Mouse (Mus musculus) Patski (cell line): Measurements from ENCODE around the gene Spag8. TPM values are rescaled to one million over a fixed set of nuclear protein-coding genes. Genes with fewer than 3 reads are reported as not detected.

Source experiments
- ATAC-seq: fragments of 100-300 bp; one replicate; pipeline ENCODE4 v1.8.0; 2021
- CTCF ChIA-PET: fragments of 350-600 bp; sonication (Branson Sonifier 250); formaldehyde crosslinking; loops from one replicate; lab custom pipeline; 2022; ENCODE audit warnings: inconsistent platforms; lab: Charles Lee
- POLR2A ChIA-PET: fragments of 350-600 bp; sonication (Branson Sonifier 250); formaldehyde crosslinking; loops from one replicate; lab custom pipeline; 2022; ENCODE audit warnings: antibody characterized with exemption, inconsistent platforms; lab: Charles Lee
- DNase-seq: peaks from one replicate; pipeline ENCODE4 v3.0.0-alpha.2; 2011; ENCODE audit warnings: low read depth, low spot score
- H3K27me3 ChIP-seq: fragments of 371-371 bp; one replicate; pipeline ENCODE4 v1.5.1; 2021
- CTCF ChIP-seq: fragments of 100-300 bp; IDR thresholded peaks from one replicate; pipeline ENCODE4 v1.5.1; 2021
- in situ Hi-C: fragments of 300-500 bp; cut with MboI; formaldehyde crosslinking; loops from 3 replicates; pipeline ENCODE4 v1.11.1; 2018; ENCODE audit warnings: low pct_unique_long_range_greater_than_20kb, mixed read lengths
- polyA plus RNA-seq: library from polyadenylated mRNA; unstranded; gene quantifications from one replicate; pipeline ENCODE4 v1.2.3, GENCODE M21; 2021

The Spag8 gene
- polyA plus RNA-seq, 1 experiment from 2014 or later, result 0.50 TPM

DNA sequence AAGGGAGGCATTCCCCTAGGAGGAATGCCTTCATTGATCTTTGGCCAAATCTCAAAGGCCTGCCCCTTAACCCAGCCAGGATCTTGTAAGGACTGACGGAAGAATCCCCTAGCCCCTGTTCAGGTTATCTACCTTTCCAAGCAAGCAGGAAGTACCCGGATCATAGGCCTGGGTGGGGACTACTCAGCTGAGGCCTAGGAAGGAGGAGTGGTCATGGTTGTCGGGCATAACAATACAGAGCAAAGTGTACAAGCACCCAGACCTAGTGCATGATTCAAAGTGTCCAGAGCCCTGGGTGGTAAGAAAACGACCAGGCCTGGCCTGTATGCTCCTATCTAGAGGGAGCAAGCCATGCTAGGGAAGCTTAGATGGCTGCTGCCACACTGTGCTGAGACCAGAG, 22.2 kb upstream of the Spag8 start:
- no peak for TF ChIP-seq CTCF
- ChIA-PET POLR2A (no interaction called here), CTCF (interaction anchor here (1.4 kb wide), 1 partner anchor 36 kb away, joined by 7 read pairs; no protein-coding TSS in a partner anchor)
- DNase-seq, result no peak
- H3K27me3 ChIP-seq, result no peaks in the 10 kb centered on the region
- in situ Hi-C loops, result no loop called here
- no peak for ATAC-seq

DNA sequence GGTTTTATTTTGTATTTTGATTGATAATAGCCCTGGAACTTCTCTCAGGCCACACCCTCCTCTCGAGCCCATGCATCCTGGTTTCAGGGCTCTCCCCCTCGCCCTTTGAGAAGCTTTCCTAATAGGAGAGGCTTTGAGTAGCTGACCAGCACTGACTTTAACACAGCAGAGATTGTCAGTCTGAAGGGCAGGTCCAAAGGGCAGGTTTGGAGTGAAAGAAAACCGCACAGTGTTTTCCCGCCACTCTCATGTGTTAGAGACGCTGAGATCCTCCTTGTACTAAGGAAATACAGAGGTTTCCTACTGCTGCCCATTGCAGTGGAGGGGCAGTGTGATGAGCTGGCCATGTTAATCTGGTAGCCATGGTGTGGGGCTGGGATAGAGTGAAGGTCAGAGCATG, 21.6 kb upstream of the Spag8 start:
- ATAC-seq (no peak), DNase-seq (no peak)
- ChIA-PET CTCF (interaction anchor here (1.4 kb wide), 1 partner anchor 37 kb away, joined by 7 read pairs; no protein-coding TSS in a partner anchor), POLR2A (no interaction called here)
- in situ Hi-C loops, result loop anchor here (5.0 kb wide), 1 partner anchor 37 kb away; the partner anchor contains the start of gene Olfr71
- H3K27me3 ChIP-seq, result no peaks in the 10 kb centered on the region
- no peak for TF ChIP-seq CTCF

DNA sequence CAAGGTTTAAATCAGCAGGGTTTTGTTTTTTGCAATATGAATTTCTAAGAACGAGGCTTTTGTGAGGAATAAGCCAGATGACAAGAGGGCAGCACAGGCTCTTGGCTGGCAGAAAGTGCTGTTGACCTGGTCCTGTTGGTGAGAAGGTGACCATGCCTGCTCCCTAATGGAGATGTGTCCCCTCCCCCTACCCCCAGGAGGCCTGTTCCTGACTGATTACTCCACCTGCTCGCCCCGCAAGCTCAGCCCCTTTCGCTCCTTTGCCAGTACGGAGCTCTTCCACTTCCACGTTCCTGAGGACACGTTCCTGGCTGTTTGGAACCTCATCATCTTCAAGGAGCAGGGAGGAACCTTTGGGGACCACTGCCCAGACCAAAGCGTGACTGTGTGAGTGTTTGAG, 20.3 kb upstream of the Spag8 start:
- in situ Hi-C loops, result loop anchor here (5.0 kb wide), 1 partner anchor 39 kb away; the partner anchor contains the start of gene Olfr71
- CTCF ChIA-PET, result interaction anchor here (0.9 to 4.3 kb wide), 2 partner anchors 33 to 38 kb away, joined by 3 to 32 read pairs; partner anchors contain the start of gene Olfr71
- TF ChIP-seq CTCF, result no peak
- no peaks in the 10 kb centered on the region for H3K27me3 ChIP-seq
- POLR2A ChIA-PET, result interaction anchor here (0.5 kb wide), 1 partner anchor 262 kb away, joined by 4 read pairs; no protein-coding TSS in a partner anchor
- DNase-seq (no peak), ATAC-seq (no peak)

DNA sequence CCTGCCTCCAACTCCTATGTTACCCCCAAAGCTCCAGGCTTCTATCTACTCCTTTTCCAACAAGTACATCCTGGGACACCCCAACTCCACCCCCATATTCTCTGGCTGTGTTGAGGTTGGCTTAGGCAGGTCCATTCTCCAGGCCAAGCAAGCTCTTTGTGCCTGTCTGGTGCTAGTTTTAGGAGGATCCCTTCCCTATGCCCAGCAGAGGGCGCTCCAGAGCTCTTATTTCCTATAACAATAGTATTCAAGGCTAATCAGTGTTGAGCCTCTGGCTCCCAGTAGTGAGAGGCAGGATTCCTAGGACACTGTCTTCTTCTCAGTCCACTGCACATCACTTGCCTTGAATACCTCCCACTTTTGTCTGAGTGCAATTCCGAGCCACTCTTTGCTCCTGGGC, 18.7 kb upstream of the Spag8 start:
- ChIA-PET CTCF (interaction anchor here (0.6 to 4.3 kb wide), 23 partner anchors 9 to 141 kb away, joined by 3 to 32 read pairs (median 4); partner anchors contain the start of genes Hint2, Hrct1, Olfr71 and Spag8), POLR2A (interaction anchor here (0.7 kb wide), 1 partner anchor 14 kb away, joined by 3 read pairs; no protein-coding TSS in a partner anchor)
- no peaks in the 10 kb centered on the region for H3K27me3 ChIP-seq
- peak; percentile 85 for TF ChIP-seq CTCF
- ATAC-seq, result no peak
- DNase-seq, result no peak
- in situ Hi-C loops, result loop anchor here (5.0 kb wide), 1 partner anchor 40 kb away; the partner anchor contains the start of gene Olfr71

DNA sequence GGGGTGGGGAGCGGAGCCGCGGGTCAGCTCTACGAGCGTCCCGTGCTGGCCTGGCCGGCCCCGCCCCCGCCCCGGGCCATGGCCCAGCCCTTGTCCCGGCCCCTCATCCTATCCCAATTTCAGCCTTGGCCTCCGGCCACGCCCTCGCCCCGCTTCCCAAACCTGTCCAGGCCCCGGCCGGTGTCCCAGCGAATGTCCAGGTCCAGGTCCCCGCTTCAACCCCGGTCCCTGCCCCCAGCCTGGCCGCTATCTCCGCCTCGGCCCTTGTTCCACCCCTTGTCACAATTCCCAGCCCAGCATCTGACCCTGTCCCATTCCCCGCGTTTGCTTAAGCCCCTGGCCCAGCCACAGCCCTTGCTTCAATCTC, 16.0 kb upstream of the Spag8 start:
- peak; percentile 52 for ATAC-seq
- TF ChIP-seq CTCF, result no peak
- H3K27me3 ChIP-seq, result peaks cover 3% of the 10 kb centered on the region
- in situ Hi-C loops, result loop anchor here (10.0 kb wide), 1 partner anchor 235 kb away; no protein-coding TSS in a partner anchor
- POLR2A ChIA-PET, result interaction anchor here (0.6 kb wide), 1 partner anchor 514 kb away, joined by 3 read pairs; no protein-coding TSS in a partner anchor
- DNase-seq, result no peak
- CTCF ChIA-PET, result no interaction called here

DNA sequence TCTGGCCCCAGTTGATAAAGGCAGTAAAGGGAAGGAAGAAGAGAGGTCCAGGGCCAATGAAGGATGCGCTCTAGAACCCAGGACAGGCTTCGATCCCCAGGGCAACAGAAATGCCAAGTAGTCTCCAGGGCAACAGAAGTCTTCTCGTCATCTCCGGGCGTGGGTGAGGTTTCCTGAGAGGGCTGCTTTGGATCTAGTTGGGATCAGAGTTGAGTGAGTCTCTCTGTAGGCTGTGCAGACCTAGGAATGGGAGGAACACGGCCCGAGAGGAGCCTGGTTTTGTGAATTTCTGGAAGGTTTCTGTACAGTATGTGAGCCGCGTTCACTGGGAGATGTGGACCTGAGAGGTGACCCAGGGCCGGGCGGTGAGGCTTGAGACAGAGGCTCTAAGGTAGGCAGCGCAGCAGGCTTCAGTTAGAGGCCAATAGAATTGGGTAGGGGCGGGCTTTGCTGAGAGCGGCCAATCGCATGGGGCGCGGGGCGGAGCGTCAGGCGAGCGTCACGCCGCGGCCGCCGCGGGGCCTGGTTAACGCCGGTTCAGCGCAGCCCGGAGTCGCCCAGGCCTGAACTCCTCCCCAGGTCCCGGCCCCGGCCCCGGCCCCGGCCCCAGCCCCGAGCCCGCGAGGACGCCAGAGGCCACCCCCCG, 15.5 kb upstream of the Spag8 start, which contains the start of the genes Tmem8b and Fam221b:
Tmem8b (plus strand) TSS at position 190 of the 646 bp plus-strand sequence.
Fam221b (minus strand) TSS at position 364 of the 646 bp plus-strand sequence.
- no peak for TF ChIP-seq CTCF
- ATAC-seq (peak; percentile 95), DNase-seq (no peak)
- POLR2A ChIA-PET, result no interaction called here
- in situ Hi-C loops, result loop anchor here (10.0 kb wide), 1 partner anchor 234 kb away; no protein-coding TSS in a partner anchor
- H3K27me3 ChIP-seq, result peaks cover 3% of the 10 kb centered on the region
- CTCF ChIA-PET, result no interaction called here

DNA sequence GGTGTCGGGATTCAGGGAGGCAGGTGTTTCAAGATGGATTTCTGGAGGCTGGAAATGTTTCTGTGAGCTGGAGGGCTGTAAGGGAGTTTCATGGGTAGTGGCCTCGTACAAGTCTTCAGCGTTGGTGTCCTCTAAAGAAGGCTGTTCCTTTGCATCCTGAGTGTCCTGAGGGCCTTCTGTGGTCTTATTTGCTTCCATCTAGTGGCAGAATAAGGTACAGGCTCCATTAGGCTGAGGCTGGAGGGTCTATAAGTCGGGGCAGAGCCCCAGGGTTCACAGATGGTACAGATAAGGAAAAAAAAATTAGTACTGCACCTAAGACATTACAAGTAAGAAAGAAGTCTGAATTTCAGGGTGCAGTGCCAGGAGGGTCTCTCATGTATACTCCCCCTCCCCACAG, 13.0 kb upstream of the Spag8 start:
- peaks cover 7% of the 10 kb centered on the region for H3K27me3 ChIP-seq
- ChIA-PET POLR2A (no interaction called here), CTCF (interaction anchor here (0.7 to 2.0 kb wide), 5 partner anchors 9 to 61 kb away, joined by 3 to 8 read pairs (median 3); partner anchors contain the start of gene Npr2)
- DNase-seq (no peak), ATAC-seq (no peak)
- peak; percentile 69 for TF ChIP-seq CTCF
- in situ Hi-C loops, result loop anchor here (10.0 kb wide), 1 partner anchor 232 kb away; no protein-coding TSS in a partner anchor

DNA sequence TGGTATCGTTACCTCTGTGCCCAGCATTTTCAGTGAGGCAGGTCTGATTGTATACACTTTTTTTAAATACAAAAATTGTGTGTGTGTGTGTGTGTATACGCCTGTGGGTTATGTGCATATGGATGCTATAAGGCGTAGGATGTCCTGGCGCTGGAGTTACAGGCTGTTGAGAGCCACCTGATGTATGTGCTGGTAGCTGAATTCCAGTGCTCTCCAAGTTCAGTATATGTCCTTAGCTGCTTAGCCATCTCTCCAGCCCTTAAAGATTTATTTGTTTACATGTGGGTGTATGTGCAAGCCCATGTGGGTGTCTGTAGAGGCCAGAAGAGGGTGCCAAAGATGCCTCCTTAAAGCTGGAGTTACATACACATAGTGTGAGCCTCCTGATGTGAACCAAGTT, 3.8 kb upstream of the Spag8 start:
- no peak for TF ChIP-seq CTCF
- ATAC-seq, result no peak
- H3K27me3 ChIP-seq, result no peaks in the 10 kb centered on the region
- POLR2A ChIA-PET, result no interaction called here
- DNase-seq, result no peak
- in situ Hi-C loops, result no loop called here
- CTCF ChIA-PET, result interaction anchor here (1.4 kb wide), 2 partner anchors 9 to 15 kb away, joined by 3 read pairs; no protein-coding TSS in a partner anchor

DNA sequence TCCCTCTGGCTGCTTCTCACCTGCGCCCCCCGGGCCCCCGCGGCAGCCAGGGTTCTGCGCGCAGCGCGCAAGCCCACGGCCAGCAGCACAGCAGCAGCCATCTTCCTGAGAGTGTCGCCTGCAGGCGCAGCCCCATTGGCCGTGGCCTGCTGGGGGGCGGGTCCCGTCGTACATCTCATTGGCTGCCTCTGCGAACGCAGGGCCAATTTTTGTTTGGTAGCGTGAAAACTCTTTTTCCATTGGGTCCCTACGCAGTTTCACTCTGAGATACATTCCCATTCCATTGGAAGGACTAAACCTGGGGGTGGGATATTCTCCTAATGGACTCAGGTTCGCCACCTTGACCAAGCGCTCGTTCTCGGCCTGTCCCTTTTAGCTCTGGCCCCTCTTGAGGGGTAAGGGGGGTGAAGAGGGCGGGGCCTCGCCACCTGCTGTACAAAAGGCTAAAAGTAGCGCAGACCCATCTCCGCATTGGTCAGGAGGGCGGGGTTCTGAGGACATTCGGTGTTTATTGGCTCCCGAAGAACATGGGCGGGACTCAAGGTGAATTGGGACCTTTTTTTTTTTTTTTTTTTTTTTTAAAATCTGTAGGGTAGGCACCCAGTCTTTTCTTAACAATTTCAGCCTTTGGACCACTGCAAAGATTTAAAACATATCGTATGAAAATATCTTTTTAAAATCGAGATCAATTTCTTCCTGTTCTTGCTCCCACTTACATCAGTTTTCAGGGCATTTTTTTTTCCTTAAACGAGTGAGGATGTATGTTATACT, 3.1 kb upstream of the Spag8 start, which contains the start of gene Hint2:
Hint2 (minus strand) TSS at position 128 of the 771 bp plus-strand sequence.
- no peak for TF ChIP-seq CTCF
- ChIA-PET CTCF (interaction anchor here (1.1 to 1.6 kb wide), 4 partner anchors 10 to 26 kb away, joined by 3 to 5 read pairs (median 3); no protein-coding TSS in a partner anchor), POLR2A (interaction anchor here (0.9 kb wide), 1 partner anchor 21 kb away, joined by 3 read pairs; no protein-coding TSS in a partner anchor)
- no peaks in the 10 kb centered on the region for H3K27me3 ChIP-seq
- in situ Hi-C loops, result no loop called here
- ATAC-seq (peak; percentile 93), DNase-seq (peak; percentile 97)
